Mouse (Mus musculus) heart, adult 2 months (tissue): ENCODE data around the gene Ptpre. TPM values are rescaled to one million over a fixed set of nuclear protein-coding genes. Genes with fewer than 3 reads are reported as not detected.
"Not testable (repeated sequence)": the region's sequence is repeated elsewhere in the genome, so short reads cannot be mapped to it uniquely, and the experiment has no call there.

Source experiments
- DNase-seq, 2 experiments: peaks; one replicate each; pipeline ENCODE4 v3.0.0; 2021
- H3K27ac ChIP-seq: fragments of 200-600 bp; 2 replicates; pipeline ENCODE4 v1.8.1; 2022
- H3K27me3 ChIP-seq: fragments of 200-500 bp; 2 replicates; pipeline ENCODE4 v1.6.1; 2012; ENCODE audit warnings: mild to moderate bottlenecking, low read length, inconsistent platforms, mixed read lengths; ENCODE audit not compliant: control insufficient read depth, insufficient read depth
- H3K36me3 ChIP-seq: fragments of 200-500 bp; 2 replicates; pipeline ENCODE4 v1.6.1; 2012; ENCODE audit warnings: low read length, inconsistent platforms; ENCODE audit not compliant: control insufficient read depth, insufficient read depth
- H3K4me1 ChIP-seq: fragments of 200-500 bp; 2 replicates; pipeline ENCODE4 v1.6.1; 2011; ENCODE audit warnings: low read length; ENCODE audit not compliant: control insufficient read depth, insufficient read depth
- H3K4me3 ChIP-seq: fragments of 200-600 bp; 2 replicates; pipeline ENCODE4 v1.8.1; 2022
- H3K79me2 ChIP-seq: fragments of 200-500 bp; replicated peaks from 2 replicates; pipeline ENCODE4 v1.6.1; 2012; ENCODE audit warnings: mild to moderate bottlenecking, inconsistent platforms, low read length, moderate library complexity, mixed read lengths; ENCODE audit not compliant: control insufficient read depth, insufficient read depth
- H3K9ac ChIP-seq: fragments of 200-500 bp; 2 replicates; pipeline ENCODE4 v1.6.1; 2012; ENCODE audit warnings: low read depth, mild to moderate bottlenecking, control low read depth, inconsistent platforms, low read length, mixed read lengths
- CTCF ChIP-seq: fragments of 200-600 bp; IDR thresholded peaks from 2 replicates; pipeline ENCODE4 v1.8.1; 2022; ENCODE audit warnings: antibody characterized with exemption, mild to moderate bottlenecking, moderate library complexity
- EP300 ChIP-seq: fragments of 200-500 bp; IDR thresholded peaks from 2 replicates; pipeline ENCODE4 v1.6.1; 2011; ENCODE audit warnings: low read depth, low read length, control low read depth; ENCODE audit not compliant: insufficient read depth
- POLR2A ChIP-seq: fragments of 200-500 bp; IDR thresholded peaks from 2 replicates; pipeline ENCODE4 v1.6.1; 2011; ENCODE audit warnings: mild to moderate bottlenecking, low read depth, low read length, control low read depth; ENCODE audit not compliant: insufficient read depth
- WGBS: fragments of 180-500 bp; shearing (Covaris S2); methylation state at CpG from one replicate; pipeline ENCODE4 v1.1.7; 2018; 5-methylcytosine and 5-hydroxymethylcytosine counted together
- intact Hi-C: fragments of 180-260 bp; cut with DNase I; formaldehyde crosslinking; loops from one replicate; pipeline ENCODE4 v1.15.1; 2025
- polyA plus RNA-seq: library from polyadenylated mRNA; depleted of rRNA; stranded (reverse); fragments of >200 nt; gene quantifications from 2 replicates; pipeline ENCODE4 v1.2.3, GENCODE M21; 2012
- total RNA-seq, 2 experiments: library from RNA; stranded (reverse); gene quantifications; 2 replicates each; pipeline ENCODE4 v1.2.3; 2021

The Ptpre gene
- total and polyA plus RNA-seq, 3 experiments = 2.8 to 4.1 (median 3.1) TPM

- H3K4me1 ChIP-seq = peaks cover 2% of the 10 kb centered on the region; the same call in 1 of the 2 replicates
- intact Hi-C loops = no loop called here
- H3K4me3 ChIP-seq = no peak overlapping the region
Measured at GRCm38 (mm10) chr7:135694130-135694529, 156.8 kb downstream of the Ptpre start.

GRCm38 (mm10) chr7:135694796-135695195 lies 157.5 kb downstream of the Ptpre start:
- 98% methylated on average over 5 of the region's 5 CpGs for WGBS
- peaks cover 3% of the 10 kb centered on the region for H3K4me1 ChIP-seq
- H3K36me3 ChIP-seq = no peaks in the 10 kb centered on the region
- H3K79me2 ChIP-seq = no peaks in the 10 kb centered on the region
- H3K27me3 ChIP-seq = no peaks in the 10 kb centered on the region
- no peak for TF ChIP-seq EP300
- TF ChIP-seq CTCF = no peak
- TF ChIP-seq POLR2A = no peak
- DNase-seq = no peak
- no peak overlapping the region for H3K27ac ChIP-seq
- H3K9ac ChIP-seq = no peak overlapping the region
- no peak overlapping the region for H3K4me3 ChIP-seq
- intact Hi-C loops = no loop called here

More at GRCm38 (mm10) chr7:135694130-135694529, 156.8 kb downstream of the Ptpre start:
- no peak for DNase-seq
- Histone ChIP-seq H3K9ac (no peak overlapping the region), H3K79me2 (no peaks in the 10 kb centered on the region), H3K36me3 (no peaks in the 10 kb centered on the region), H3K27ac (no peak overlapping the region), H3K27me3 (no peaks in the 10 kb centered on the region)
- no peak for TF ChIP-seq POLR2A
- no peak for TF ChIP-seq CTCF
- no peak for TF ChIP-seq EP300
- WGBS = 92% methylated on average over 4 of the region's 4 CpGs

- no peak for DNase-seq
- Histone ChIP-seq H3K9ac (no peak overlapping the region), H3K4me3 (no peak overlapping the region), H3K4me1 (peaks cover 3% of the 10 kb centered on the region), H3K36me3 (no peaks in the 10 kb centered on the region), H3K27ac (no peak overlapping the region), H3K79me2 (no peaks in the 10 kb centered on the region), H3K27me3 (no peaks in the 10 kb centered on the region)
- WGBS = 70% methylated on average over 4 of the region's 4 CpGs
- TF ChIP-seq EP300 = no peak
- no peak for TF ChIP-seq POLR2A
- TF ChIP-seq CTCF = no peak
- intact Hi-C loops = no loop called here
Measured at GRCm38 (mm10) chr7:135696127-135696526, 158.8 kb downstream of the Ptpre start.

GRCm38 (mm10) chr7:135697021-135697740 lies 159.9 kb downstream of the Ptpre start:
- not testable (repeated sequence) for H3K36me3 ChIP-seq
- 70% methylated on average over 5 of the region's 5 CpGs for WGBS

GRCm38 (mm10) chr7:135698362-135698761 lies 161.1 kb downstream of the Ptpre start:
- DNase-seq = no peak
- no peak overlapping the region for H3K9ac ChIP-seq
- 99% methylated on average over 2 of the region's 2 CpGs for WGBS
- TF ChIP-seq CTCF = no peak
- TF ChIP-seq POLR2A = no peak
- no peaks in the 10 kb centered on the region for H3K27me3 ChIP-seq
- intact Hi-C loops = no loop called here
- no peak overlapping the region for H3K27ac ChIP-seq
- H3K4me1 ChIP-seq = peaks cover 3% of the 10 kb centered on the region
- H3K4me3 ChIP-seq = no peak overlapping the region
- H3K36me3 ChIP-seq = no peaks in the 10 kb centered on the region
- H3K79me2 ChIP-seq = no peaks in the 10 kb centered on the region

More at GRCm38 (mm10) chr7:135697021-135697740, 159.9 kb downstream of the Ptpre start:
- DNase-seq, H3K9ac ChIP-seq, intact Hi-C loops, H3K79me2 ChIP-seq, H3K27me3 ChIP-seq, H3K27ac ChIP-seq, H3K4me3 ChIP-seq, H3K4me1 ChIP-seq: not testable (repeated sequence)

GRCm38 (mm10) chr7:135699351-135699750 lies 162.1 kb downstream of the Ptpre start:
- H3K27me3 ChIP-seq, H3K9ac ChIP-seq, H3K4me3 ChIP-seq, H3K27ac ChIP-seq, intact Hi-C loops, H3K4me1 ChIP-seq, H3K79me2 ChIP-seq, H3K36me3 ChIP-seq, DNase-seq: not testable (repeated sequence)
- 35% methylated on average over 6 of the region's 6 CpGs for WGBS
